Mouse (Mus musculus) forebrain, embryonic 13.5 days (tissue): Measurements from ENCODE around the gene Gm42878. TPM values are rescaled to one million over a fixed set of nuclear protein-coding genes. Genes with fewer than 3 reads are reported as not detected.
"Not testable (repeated sequence)": the region's sequence is repeated elsewhere in the genome, so short reads cannot be mapped to it uniquely, and the experiment has no call there.

Experiments used
- ATAC-seq: fragments of 200-750 bp; cut with Nextera tagmentation; 2 replicates; pipeline ENCODE4 v1.8.0; 2017
- H3K27ac ChIP-seq: fragments of 300-500 bp; sonication (generic); 2 replicates; pipeline ENCODE4 v1.5.1; 2015; ENCODE audit warnings: inconsistent platforms, mild to moderate bottlenecking, moderate library complexity
- H3K27me3 ChIP-seq: fragments of 300-500 bp; sonication (generic); 2 replicates; pipeline ENCODE4 v1.6.1; 2015; ENCODE audit warnings: mild to moderate bottlenecking, inconsistent platforms
- H3K36me3 ChIP-seq: fragments of 300-500 bp; sonication (generic); 2 replicates; pipeline ENCODE4 v1.6.1; 2015; ENCODE audit warnings: mild to moderate bottlenecking, inconsistent platforms; ENCODE audit not compliant: poor library complexity, severe bottlenecking
- H3K4me1 ChIP-seq: fragments of 300-500 bp; sonication (generic); 2 replicates; pipeline ENCODE4 v1.6.1; 2015; ENCODE audit warnings: inconsistent platforms
- H3K4me2 ChIP-seq: fragments of 300-500 bp; sonication (generic); 2 replicates; pipeline ENCODE4 v1.6.1; 2015; ENCODE audit warnings: inconsistent platforms, mild to moderate bottlenecking, moderate library complexity
- H3K4me3 ChIP-seq: fragments of 300-500 bp; sonication (generic); 2 replicates; pipeline ENCODE4 v1.5.1; 2015; ENCODE audit warnings: mild to moderate bottlenecking, inconsistent platforms
- H3K9ac ChIP-seq: fragments of 300-500 bp; sonication (generic); 2 replicates; pipeline ENCODE4 v1.6.1; 2015; ENCODE audit warnings: mild to moderate bottlenecking, inconsistent platforms
- H3K9me3 ChIP-seq: fragments of 300-500 bp; sonication (generic); replicated peaks from 2 replicates; pipeline ENCODE4 v1.6.1; 2016; ENCODE audit warnings: inconsistent platforms
- WGBS: fragments of 180-500 bp; shearing (Covaris S2); methylation state at CpG from one replicate; pipeline ENCODE4 v1.1.7; 2015; 5-methylcytosine and 5-hydroxymethylcytosine counted together
- polyA plus RNA-seq: library from polyadenylated mRNA; unstranded; fragments of >200 nt; fragmentation: Nextera tagmentation; extraction: Ambion mirVana; gene quantifications from 2 replicates; pipeline ENCODE4 v1.2.1, GENCODE M21; 2015

Gene Gm42878
- polyA plus RNA-seq, 1 experiment from 2014 or later: not detected

DNA sequence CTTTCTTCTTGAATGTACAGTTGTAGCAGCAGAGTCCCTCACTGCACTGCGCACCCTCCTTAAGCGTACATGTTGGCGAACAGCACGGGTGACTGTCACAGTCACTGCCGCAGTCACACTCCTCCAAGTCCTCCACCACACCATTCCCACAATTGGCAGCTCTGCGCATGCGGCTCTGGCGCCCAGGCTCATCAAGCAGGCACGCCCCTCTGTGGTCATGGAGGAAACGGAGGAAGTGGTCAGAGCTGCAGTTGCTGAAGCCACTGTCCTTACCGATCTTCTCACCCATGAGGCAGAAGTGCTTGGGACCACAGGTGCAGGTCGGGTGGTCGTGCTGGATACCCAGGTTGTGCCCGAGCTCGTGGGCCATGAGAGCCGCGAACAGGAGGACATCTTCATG, 25.5 kb downstream of the Gm42878 start:
- not testable (repeated sequence) for H3K4me3 ChIP-seq, H3K27me3 ChIP-seq, H3K27ac ChIP-seq, H3K4me2 ChIP-seq, H3K4me1 ChIP-seq, ATAC-seq, H3K9ac ChIP-seq, H3K9me3 ChIP-seq
- peaks cover 49% of the 10 kb centered on the region for H3K36me3 ChIP-seq
- WGBS: 94% methylated on average over 11 of the region's 17 CpGs

DNA sequence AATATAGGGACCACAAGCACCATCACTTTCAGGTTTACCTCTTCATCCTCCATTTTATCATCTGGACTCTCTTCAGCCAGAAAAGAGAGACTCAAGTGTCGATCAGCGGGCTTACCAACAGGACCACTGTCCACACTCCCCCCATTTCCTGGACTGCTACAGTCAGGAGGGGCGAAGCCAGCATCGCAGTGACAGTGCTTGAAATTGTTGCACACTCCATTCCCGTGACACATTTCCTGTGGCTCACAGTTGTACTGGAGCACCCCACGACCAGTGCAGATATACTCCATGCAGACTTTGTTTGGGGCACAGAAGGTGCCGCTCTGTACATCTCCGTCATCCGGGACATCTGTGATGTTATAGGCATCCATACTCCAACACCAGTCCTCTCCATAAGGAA, 26.3 kb downstream of the Gm42878 start:
- Histone ChIP-seq H3K36me3 (peaks cover 41% of the 10 kb centered on the region), H3K4me2 (no peak overlapping the region), H3K9ac (no peak overlapping the region), H3K4me1 (no peaks in the 10 kb centered on the region), H3K27me3 (no peaks in the 10 kb centered on the region), H3K9me3 (no peaks in the 10 kb centered on the region), H3K4me3 (no peak overlapping the region), H3K27ac (no peak overlapping the region)
- ATAC-seq: no peak
- 96% methylated on average over 9 of the region's 9 CpGs for WGBS

DNA sequence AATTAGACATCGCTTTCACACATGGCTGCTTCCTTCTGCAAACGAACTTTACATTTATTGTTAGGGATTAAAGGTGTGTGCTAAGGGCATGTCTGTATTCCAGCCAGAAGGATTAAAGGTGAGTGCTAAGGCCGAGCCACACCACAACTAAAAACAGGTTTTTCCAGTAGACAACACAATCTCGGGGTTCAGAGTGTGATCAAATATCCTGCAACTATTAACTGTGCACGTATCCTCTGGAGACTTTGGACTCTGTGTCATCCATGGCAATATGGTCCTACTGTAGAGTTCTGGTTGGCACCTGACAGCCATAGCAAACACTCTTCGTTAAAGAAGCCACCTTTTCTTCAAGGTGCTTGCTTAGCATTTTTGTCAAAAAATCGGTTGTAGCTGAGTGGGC, 35.3 kb downstream of the Gm42878 start:
- no peak for ATAC-seq
- H3K9ac ChIP-seq: no peak overlapping the region
- no peaks in the 10 kb centered on the region for H3K36me3 ChIP-seq
- H3K27me3 ChIP-seq: no peaks in the 10 kb centered on the region
- WGBS: 78% methylated on average over 7 of the region's 7 CpGs
- no peaks in the 10 kb centered on the region for H3K4me1 ChIP-seq
- H3K9me3 ChIP-seq: no peaks in the 10 kb centered on the region
- no peak overlapping the region for H3K4me3 ChIP-seq
- H3K4me2 ChIP-seq: no peak overlapping the region
- H3K27ac ChIP-seq: no peak overlapping the region

DNA sequence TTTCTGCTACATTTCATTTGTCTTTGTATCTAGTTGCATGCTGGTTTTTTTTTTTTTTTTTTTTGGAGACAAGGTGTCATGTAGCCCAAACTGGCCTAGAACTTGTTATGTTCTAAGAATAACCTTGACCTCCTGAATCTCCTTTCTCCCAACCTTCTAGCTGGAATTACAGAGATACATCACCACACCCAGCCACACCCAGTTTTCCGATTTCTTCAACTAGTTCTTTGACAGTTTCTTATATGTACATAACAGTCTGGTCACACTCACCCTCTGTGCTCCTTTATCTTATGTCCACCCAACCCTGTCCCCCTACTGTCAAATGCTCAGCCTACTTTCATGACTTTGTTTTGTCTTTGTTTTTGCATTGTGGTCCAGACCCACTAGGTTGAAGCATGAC, 38.4 kb downstream of the Gm42878 start:
- WGBS: 77% methylated on average over 1 of the region's 1 CpGs
- no peak overlapping the region for H3K4me3 ChIP-seq
- H3K9me3 ChIP-seq: no peaks in the 10 kb centered on the region
- no peaks in the 10 kb centered on the region for H3K36me3 ChIP-seq
- no peak overlapping the region for H3K9ac ChIP-seq
- H3K4me2 ChIP-seq: no peak overlapping the region
- no peak overlapping the region for H3K27ac ChIP-seq
- H3K4me1 ChIP-seq: no peaks in the 10 kb centered on the region
- ATAC-seq: no peak
- no peaks in the 10 kb centered on the region for H3K27me3 ChIP-seq

DNA sequence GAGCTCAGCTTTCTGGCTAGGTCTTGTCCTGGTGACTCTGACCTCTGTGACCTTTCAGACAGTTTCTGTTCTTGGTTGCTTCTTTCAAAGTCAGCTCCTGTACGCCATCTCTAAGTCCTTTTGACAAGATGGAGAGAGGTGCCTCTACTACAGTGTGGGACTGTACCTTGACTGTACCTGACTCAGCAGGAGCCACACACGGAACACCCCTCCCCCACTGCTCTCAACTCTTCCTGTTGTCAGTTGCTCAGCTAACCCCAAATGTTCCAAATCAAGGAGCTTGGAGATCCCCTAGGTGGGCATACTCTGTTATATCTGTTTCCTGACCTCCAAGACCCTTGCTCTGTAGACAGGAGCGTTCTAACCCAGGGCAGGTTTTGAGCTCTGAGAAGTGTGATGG, 42.1 kb downstream of the Gm42878 start, which contains the start of gene Adam1b:
Gene Adam1b (minus strand): TSS at position 205 of the 400 bp plus-strand sequence.
- ATAC-seq: no peak
- Histone ChIP-seq H3K36me3 (no peaks in the 10 kb centered on the region), H3K4me2 (no peak within 1 kb of the TSS), H3K9me3 (no peaks in the 10 kb centered on the region), H3K4me3 (no peak within 1 kb of the TSS), H3K4me1 (no peaks in the 10 kb centered on the region), H3K9ac (no peak within 1 kb of the TSS), H3K27ac (no peak within 1 kb of the TSS), H3K27me3 (no peaks in the 10 kb centered on the region)
- 99% methylated on average over 3 of the region's 3 CpGs for WGBS

DNA sequence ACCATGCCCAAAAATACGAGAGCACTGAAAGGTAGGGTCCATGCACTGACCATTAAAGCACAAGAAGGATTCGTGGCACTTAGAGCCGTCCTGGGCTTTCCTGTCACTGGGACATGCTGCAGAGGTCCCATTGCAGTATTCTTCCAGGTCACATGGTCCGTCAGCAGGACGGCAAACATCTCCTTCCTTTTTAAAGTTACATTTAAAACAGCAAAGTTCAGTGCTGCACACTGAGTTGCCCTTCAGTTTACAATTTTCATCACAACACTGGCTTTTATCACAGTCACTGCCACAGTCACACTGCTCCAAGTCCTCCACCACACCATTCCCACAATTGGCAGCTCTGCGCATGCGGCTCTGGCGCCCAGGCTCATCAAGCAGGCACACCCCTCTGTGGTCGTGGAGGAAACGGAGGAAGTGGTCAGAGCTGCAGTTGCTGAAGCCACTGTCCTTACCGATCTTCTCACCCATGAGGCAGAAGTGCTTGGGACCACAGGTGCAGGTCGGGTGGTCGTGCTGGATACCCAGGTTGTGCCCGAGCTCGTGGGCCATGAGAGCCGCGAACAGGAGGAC, 43.8 kb downstream of the Gm42878 start:
- H3K27me3 ChIP-seq, ATAC-seq, H3K27ac ChIP-seq, H3K4me2 ChIP-seq, H3K36me3 ChIP-seq, H3K9ac ChIP-seq, H3K4me3 ChIP-seq, H3K9me3 ChIP-seq, H3K4me1 ChIP-seq: not testable (repeated sequence)
- WGBS: 85% methylated on average over 11 of the region's 17 CpGs

DNA sequence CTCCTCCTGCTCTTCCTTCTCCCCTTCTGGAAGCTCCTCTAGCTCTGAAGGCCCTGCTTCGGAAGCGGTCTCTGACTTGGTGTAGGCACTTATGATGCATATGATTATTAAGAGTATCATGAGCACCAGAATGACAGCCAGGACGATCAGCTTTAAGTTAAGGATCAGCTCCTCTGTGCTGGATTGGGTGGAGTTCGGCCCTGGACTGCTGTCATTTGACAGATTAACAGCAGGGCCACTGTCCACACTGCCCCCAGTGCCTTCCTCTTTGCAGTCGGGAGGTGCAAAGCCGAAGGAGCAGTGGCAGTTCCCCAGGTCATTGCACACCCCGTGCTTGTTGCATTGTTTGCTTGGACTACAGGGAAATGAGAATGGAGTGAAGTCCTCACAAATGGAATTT, 44.6 kb downstream of the Gm42878 start:
- Histone ChIP-seq H3K27me3 (no peaks in the 10 kb centered on the region), H3K27ac (no peak overlapping the region), H3K36me3 (no peaks in the 10 kb centered on the region), H3K4me1 (no peaks in the 10 kb centered on the region), H3K4me2 (no peak overlapping the region), H3K9me3 (no peaks in the 10 kb centered on the region), H3K9ac (no peak overlapping the region), H3K4me3 (no peak overlapping the region)
- no peak for ATAC-seq
- 73% methylated on average over 7 of the region's 7 CpGs for WGBS

DNA sequence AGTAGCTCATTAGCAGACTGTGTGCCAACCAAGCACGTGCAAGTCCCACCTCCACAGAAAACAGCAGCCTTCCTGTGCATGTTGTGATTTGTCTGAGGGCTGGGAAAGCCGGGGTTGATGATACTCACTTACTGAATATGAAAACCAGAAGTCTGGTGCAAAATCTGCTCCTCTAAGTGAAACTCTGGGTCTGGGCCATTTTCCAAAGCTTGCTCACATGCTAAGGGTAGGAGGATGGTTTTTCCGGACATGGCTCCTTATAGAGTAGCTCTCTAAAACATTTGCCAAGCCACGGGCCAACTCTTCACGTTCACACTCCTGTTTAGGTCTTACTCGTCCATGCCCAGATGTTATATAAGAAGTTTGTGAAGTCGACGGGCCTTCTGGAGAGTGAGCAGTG, 52.0 kb downstream of the Gm42878 start:
- Histone ChIP-seq H3K4me3 (no peak overlapping the region), H3K4me1 (no peaks in the 10 kb centered on the region), H3K36me3 (no peaks in the 10 kb centered on the region), H3K9ac (no peak overlapping the region), H3K4me2 (no peak overlapping the region), H3K27me3 (no peaks in the 10 kb centered on the region), H3K27ac (no peak overlapping the region), H3K9me3 (no peaks in the 10 kb centered on the region)
- WGBS: 76% methylated on average over 8 of the region's 8 CpGs
- no peak for ATAC-seq

DNA sequence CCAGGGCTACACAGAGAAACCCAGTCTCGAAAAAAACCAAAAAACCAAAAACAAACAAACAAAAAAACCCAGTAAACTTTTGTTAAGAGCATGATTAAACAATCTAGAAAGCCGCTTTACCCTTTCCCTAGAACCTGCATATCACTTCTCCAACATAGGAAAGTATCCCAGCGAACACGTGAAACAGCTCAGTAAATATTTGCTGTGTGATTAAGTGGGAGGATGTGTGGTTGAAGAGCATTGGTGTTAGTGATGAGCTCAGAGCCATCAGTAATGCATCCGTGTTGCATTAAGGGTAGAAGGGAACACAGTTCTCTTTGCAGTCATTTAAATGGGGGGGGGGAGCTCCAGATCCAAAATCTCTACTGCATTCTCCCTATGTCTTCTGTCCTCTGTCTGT, 60.5 kb downstream of the Gm42878 start:
- H3K9me3 ChIP-seq: no peaks in the 10 kb centered on the region
- WGBS: 85% methylated on average over 5 of the region's 5 CpGs
- no peaks in the 10 kb centered on the region for H3K27me3 ChIP-seq
- no peak overlapping the region for H3K4me2 ChIP-seq
- H3K4me3 ChIP-seq: no peak overlapping the region
- no peak overlapping the region for H3K27ac ChIP-seq
- H3K9ac ChIP-seq: no peak overlapping the region
- H3K36me3 ChIP-seq: no peaks in the 10 kb centered on the region
- ATAC-seq: no peak
- no peaks in the 10 kb centered on the region for H3K4me1 ChIP-seq

DNA sequence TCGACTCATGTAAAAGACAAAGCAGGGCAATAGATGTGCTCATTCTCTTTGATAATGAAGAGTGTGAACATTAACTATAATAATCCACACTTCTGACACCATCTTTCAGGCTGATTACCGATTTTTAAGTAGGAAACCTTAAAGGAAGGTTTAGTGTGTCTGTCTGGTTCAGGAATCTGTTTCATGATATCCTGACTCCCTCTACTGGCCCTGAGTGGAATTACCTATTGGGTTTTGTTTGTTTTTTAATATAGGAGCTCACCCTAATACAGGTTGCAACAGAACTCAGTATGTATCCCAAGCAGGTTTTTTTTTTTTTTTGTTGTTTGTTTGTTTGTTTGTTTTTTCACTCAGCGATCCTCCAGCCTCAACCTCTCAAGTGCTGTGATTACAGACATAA, 67.6 kb downstream of the Gm42878 start:
- no peak for ATAC-seq
- WGBS: 36% methylated on average over 3 of the region's 3 CpGs
- Histone ChIP-seq H3K27me3 (no peaks in the 10 kb centered on the region), H3K4me3 (no peak overlapping the region), H3K27ac (no peak overlapping the region), H3K4me1 (no peaks in the 10 kb centered on the region), H3K9me3 (no peaks in the 10 kb centered on the region), H3K36me3 (no peaks in the 10 kb centered on the region), H3K4me2 (no peak overlapping the region), H3K9ac (no peak overlapping the region)

DNA sequence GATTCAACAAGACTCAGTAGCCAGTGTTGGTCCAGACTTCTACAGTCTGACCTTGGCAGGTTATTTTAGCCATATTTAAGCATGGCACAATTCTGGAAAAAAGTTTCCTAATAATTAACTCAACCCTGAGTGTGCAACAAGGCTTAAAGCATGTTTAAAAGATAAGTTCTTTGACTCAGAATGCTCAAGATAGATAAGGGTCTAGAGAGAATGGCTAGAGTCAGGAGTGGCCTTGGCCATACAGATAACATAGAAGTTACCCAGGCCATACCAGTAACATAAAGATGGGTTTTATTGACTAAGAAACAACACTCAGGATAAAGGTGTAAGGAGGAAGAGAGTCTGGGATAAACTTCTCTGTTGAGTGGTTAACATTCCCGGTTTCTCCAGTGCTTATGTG, 69.2 kb downstream of the Gm42878 start:
- no peak for ATAC-seq
- H3K27ac ChIP-seq: no peak overlapping the region
- no peak overlapping the region for H3K4me3 ChIP-seq
- H3K9ac ChIP-seq: no peak overlapping the region
- WGBS: 92% methylated on average over 1 of the region's 1 CpGs
- no peak overlapping the region for H3K4me2 ChIP-seq
- H3K36me3 ChIP-seq: no peaks in the 10 kb centered on the region
- no peaks in the 10 kb centered on the region for H3K4me1 ChIP-seq
- no peaks in the 10 kb centered on the region for H3K27me3 ChIP-seq
- H3K9me3 ChIP-seq: no peaks in the 10 kb centered on the region

DNA sequence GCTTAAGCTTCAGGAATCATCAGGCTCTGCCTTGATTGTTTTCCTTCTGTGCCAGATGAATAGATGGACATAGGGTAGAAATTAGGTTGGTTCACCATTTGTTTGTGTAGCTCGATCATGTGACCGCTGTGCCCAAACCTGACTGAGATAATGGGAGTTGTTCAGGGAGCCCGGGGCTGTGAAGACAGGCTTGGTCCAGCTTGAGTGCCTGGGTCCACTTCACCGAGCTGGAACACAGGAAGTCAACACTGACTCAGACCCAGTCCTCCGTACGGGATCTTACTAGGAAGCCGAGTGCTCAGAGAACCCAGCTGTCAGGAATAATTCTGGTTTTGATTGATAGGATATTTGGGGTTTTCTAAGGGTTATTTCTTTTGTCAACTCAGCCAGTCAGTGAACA, 70.7 kb downstream of the Gm42878 start:
- Histone ChIP-seq H3K4me3 (no peak overlapping the region), H3K36me3 (no peaks in the 10 kb centered on the region), H3K4me1 (no peaks in the 10 kb centered on the region), H3K27ac (no peak overlapping the region), H3K9ac (no peak overlapping the region), H3K27me3 (no peaks in the 10 kb centered on the region), H3K9me3 (no peaks in the 10 kb centered on the region), H3K4me2 (no peak overlapping the region)
- no peak for ATAC-seq
- WGBS: 60% methylated on average over 7 of the region's 7 CpGs

DNA sequence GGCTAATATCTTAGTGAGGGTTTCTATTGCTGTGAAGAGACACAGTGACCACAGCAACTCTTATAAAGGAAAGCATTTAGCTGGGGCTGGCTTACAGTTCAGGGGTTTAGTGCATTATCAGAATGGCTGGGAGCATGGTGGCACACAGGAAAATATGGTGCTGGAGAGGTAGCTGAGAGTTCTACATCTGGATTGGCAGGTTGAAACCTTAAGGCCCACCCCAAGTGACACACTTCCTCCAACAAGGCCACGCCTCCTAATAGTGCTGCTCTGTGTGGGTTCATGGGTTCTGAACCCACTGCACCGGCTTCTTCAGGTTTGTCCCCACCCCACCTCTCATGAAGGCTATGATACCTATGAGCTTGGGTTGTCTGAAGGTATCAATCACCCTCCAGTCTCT, 72.9 kb downstream of the Gm42878 start:
- no peaks in the 10 kb centered on the region for H3K36me3 ChIP-seq
- H3K27ac ChIP-seq: no peak overlapping the region
- no peak overlapping the region for H3K9ac ChIP-seq
- no peaks in the 10 kb centered on the region for H3K9me3 ChIP-seq
- H3K4me1 ChIP-seq: no peaks in the 10 kb centered on the region
- H3K4me3 ChIP-seq: no peak overlapping the region
- no peak overlapping the region for H3K4me2 ChIP-seq
- no peak for ATAC-seq
- no peaks in the 10 kb centered on the region for H3K27me3 ChIP-seq
- WGBS: 87% methylated on average over 2 of the region's 2 CpGs
